Mouse (Mus musculus) monocyte, adult 5-6 weeks (primary cell): ENCODE measurements around the gene Capn9. TPM values are rescaled to one million over a fixed set of nuclear protein-coding genes. Genes with fewer than 3 reads are reported as not detected.

Experiments
- ATAC-seq: fragments of 153-309, 156-312 bp; replicated peaks from 2 replicates; pipeline ENCODE4 v1.8.0; 2017; ENCODE audit warnings: mild to moderate bottlenecking; ENCODE audit not compliant: low TSS enrichment, insufficient number of reproducible peaks, severe bottlenecking, poor library complexity, low FRiP score
- total RNA-seq: library from RNA; stranded (forward); fragments of 200-1000, 200-491, 200-594 nt; gene quantifications from 3 replicates; pipeline ENCODE4 v1.2.3, GENCODE M21; 2017

The Capn9 gene
- not detected in 3 replicates for total RNA-seq

- no peak for ATAC-seq
Observed at GRCm38 (mm10) chr8:124575811-124576210, at the start of gene Capn9. TSS of gene Capn9 (plus strand) at chr8:124576111.

DNA sequence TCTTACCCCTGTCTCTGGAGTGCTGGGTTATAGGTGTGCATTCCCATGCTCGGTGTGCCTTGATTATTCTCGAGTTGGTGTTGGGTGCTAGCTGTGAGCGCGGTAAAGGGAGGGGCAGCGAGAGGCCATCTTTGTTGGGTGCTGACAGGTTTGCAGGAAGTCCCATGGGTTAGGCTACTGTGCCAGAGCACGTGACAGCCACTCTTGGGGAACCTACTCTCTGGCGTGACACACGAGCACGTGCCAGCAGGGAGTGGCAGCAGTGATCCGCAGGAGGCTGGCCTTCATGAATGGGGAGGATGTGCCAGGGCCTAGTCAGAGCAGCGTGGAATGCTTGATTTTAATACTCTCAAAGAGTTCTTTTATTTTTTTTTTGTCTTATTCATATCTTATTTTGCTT is 49.6 kb upstream of the Capn9 start:
- ATAC-seq, result no peak

DNA sequence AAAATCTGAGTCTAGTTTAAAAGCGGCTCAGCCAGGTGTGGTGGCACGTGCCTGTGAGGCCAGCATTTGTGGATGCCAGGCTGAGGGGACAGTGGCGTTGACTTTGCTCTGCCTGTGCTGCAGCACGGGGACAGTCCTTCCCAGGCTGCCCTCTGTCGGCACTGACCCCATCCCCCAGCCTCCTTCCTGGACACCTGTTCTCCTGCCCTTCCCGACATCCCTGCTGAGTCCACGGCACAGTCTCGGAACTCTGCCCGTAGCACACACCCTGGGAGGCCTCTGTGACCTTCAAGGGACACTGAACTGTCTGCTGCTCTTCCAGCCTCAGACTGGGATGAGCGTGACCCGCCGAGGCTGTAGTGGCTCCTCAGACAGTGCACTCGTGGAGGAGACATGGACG is 45.8 kb upstream of the Capn9 start:
- ATAC-seq, result no peak

DNA sequence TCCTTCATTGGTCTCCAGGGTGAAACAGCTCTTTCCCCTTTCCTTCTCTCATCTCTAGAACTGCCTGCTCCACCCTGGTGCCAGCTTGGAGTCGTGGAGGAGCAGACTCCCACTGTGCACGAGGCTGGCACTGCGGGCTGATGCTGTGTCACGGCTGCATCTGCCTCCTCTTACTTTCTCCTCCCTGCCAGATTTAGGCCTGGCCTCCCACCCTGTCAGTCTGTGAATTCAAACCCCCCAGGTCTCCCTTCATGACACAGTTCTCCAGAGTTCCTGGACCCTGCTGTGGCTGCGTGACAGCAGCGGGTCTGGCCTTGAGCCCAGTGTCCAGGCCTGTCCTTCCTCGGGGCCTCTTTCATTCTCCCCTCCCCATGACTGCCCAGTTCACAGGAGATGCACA is 45.4 kb upstream of the Capn9 start:
- ATAC-seq, result no peak

- ATAC-seq, result no peak
Observed at GRCm38 (mm10) chr8:124530996-124531395, 44.9 kb upstream of the Capn9 start.

DNA sequence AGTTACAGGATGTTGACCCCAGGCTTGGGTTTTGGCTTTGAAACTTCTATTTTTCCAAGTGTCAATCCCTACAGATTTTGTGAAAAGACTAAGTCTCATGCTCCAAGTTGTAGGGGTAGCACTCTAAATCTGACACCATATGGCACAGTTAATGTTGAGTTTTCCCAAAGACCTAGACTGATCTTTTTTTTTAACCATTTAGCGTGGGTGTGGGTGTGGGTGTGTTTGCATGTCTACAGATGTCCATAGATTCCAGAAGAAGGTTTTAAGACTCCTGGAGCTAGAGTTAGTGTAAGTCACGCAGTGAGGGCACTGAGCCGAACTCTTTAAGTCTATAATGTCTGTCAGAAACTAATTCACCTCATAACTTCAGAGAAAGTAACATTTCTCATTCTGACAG is 43.3 kb upstream of the Capn9 start:
- ATAC-seq, result no peak

- no peak for ATAC-seq
Observed at GRCm38 (mm10) chr8:124535451-124535850, 40.5 kb upstream of the Capn9 start.

- no peak for ATAC-seq
Observed at GRCm38 (mm10) chr8:124540906-124541305, 35.0 kb upstream of the Capn9 start.

DNA sequence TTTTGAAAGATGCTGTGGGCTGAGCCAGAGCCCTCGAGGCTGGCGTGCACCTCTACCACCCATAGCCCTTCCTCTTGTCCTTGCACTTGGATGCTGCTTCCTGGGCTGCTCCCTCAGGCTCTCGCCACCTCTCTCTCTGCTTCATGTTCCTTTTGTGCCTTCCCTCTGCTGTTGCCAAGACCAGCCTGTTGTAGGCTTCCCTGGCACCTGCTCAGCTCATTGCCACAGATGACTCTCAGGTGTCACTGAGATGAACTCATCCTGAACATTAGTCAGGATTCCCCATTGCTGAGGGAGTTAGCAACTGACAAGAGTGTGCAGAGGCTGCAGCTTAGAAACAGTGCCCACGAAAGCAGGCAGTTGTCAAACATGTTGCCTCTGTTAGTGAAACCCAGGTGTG is 33.9 kb upstream of the Capn9 start:
- ATAC-seq, result no peak

DNA sequence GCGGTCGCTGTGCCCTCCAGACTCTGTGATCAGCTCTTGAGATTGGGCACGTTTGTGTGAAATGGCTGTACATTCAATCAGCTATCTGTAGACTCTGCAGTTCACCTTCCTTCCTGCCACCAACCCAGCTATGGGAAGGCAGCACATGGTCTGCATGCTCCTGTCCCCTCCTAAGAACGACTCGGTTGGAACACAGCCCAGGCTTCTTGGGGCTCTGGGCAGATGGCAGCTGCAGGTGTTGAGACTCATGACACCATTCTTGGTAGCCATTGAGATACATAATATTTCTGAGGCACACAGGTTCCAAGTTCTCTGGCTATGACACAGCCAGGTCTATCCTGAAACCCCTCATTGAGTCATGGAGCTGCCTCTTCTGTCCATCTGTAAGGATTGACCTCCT is 32.6 kb upstream of the Capn9 start:
- no peak for ATAC-seq

- ATAC-seq, result no peak
Observed at GRCm38 (mm10) chr8:124546371-124546770, 29.5 kb upstream of the Capn9 start.

GRCm38 (mm10) chr8:124546815-124547214 is 29.1 kb upstream of the Capn9 start:
- no peak for ATAC-seq

DNA sequence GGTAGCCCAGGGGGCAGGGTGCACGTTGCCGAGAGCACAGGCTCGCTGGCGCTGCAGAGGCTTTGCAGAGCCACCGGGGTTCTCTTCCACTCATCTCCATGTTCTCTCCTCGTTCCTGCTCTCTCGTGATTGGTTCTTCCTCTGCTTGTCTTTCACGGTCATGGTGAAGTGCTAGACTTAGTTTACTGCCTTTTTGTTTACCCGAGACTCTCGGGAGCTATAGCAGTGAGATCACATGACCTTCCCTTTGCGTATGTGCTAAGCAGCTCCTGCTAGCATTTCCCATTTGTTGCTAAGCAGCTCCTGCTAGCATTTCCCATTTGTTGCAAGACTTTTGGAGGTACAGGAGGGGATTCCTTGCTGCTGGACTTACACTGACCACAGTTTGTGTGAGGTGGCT is 28.6 kb upstream of the Capn9 start:
- no peak for ATAC-seq

- ATAC-seq, result no peak
Observed at GRCm38 (mm10) chr8:124548187-124548586, 27.7 kb upstream of the Capn9 start.

DNA sequence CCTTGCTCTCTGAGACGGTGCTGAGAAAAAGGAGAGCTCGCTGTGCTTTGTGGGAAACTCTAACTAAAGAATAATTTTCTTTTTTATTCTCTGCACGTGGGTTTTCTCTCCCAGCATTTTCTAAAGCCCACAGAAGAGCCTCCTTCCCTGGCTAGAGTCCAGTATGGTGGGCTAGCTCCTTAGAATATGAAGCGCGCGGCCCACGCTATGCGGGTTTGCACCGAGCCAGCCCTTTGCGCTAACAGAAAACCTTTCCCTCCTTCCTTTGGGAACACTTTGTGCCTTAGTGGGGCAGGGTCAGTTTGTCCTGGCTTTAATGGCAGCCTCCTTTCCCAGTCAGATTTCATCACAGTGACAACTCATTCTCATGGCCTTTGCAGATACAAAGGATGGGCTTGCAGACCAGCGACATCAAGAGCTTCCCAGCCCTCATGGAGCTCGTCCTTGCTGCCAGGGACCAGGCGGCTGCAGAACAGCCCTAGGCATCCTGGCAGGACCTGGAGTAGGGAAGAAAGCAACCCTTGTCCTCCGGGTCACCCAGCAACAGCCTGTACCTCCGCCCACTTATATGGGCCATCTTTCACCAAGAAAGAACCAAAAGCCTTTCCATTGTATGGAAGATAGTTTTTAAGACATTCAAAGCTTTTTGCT is 24.8 kb upstream of the Capn9 start:
- ATAC-seq, result no peak

DNA sequence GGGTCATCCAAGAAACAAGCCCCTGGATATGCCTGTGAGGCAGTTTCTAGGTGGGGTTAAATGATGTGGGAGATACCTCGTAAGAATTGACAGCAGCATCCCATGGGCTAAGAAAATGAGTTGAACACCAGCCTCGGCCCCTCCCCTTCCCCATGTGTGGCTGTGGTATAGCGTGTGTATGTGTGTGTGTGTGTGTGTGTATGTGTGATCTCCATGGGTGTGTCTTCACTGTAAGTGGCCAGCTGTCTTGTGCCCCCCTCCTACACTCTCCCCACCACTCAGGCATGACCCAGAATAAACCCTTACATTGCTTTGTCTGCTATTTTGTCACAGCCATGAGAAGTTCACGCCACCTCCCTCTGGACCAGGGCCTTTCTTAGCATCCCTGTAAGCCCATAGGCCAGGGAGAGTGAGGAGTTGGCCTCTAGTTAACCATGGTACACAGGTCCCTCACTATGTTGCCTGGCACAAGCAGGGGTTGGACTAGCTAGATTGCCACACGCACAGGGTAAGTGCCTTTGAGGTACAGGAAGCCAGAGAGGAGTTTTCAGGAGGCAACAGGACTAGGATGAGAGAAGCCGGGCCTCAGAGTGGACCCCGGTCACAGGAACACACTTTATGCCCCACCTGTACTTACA is 20.7 kb upstream of the Capn9 start:
- ATAC-seq, result no peak

- no peak for ATAC-seq
Observed at GRCm38 (mm10) chr8:124556164-124556563, 19.7 kb upstream of the Capn9 start.

DNA sequence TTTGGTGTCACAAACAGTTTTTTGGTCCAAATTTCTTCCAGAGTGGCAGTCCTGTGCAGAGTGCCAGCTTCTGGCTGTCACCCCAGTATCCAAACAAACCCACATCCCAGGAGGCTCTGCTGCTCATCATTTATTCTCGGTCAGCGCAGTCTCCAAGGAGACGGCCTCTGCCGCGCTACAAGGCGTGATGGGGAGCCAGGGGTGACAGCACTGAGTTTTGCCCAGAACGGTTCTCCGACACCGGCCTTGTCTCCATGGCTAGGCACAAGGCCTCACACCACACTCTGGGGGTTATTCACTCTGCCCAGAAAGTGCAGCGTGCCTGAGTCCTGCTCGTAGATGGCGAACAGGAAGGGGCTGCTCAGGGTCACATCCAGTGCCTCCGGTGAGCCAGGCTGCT is 19.3 kb upstream of the Capn9 start:
- no peak for ATAC-seq

DNA sequence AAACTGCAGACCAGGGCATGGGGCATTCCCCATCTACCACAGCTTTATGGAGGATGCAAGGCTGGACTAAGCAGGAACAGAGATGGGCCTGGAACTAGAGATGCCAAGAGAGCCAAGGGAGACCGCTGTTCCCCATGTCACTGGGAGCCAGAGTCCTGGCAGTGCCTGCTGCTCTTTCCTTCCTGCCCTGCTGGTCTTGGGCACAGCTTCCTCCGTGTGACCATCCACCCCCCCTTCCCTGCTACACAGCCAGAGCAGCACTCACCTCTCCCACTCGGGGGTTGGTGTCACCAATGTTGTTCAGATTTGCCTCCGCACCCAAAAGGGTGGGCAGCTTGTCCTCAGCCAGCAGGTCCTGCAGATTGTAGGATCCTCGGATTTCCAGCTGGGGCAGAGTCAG is 18.4 kb upstream of the Capn9 start:
- no peak for ATAC-seq

- ATAC-seq, result no peak
Observed at GRCm38 (mm10) chr8:124567126-124567525, 8.8 kb upstream of the Capn9 start.

- ATAC-seq, result no peak
Observed at GRCm38 (mm10) chr8:124567584-124567983, 8.3 kb upstream of the Capn9 start.
